Mouse (Mus musculus): ENCODE results near the gene Serpind1. TPM values are rescaled to one million over a fixed set of nuclear protein-coding genes. Genes with fewer than 3 reads are reported as not detected.

The Serpind1 gene
- total and polyA plus RNA-seq, 3 experiments: 0.11 TPM; not detected in 2

DNA sequence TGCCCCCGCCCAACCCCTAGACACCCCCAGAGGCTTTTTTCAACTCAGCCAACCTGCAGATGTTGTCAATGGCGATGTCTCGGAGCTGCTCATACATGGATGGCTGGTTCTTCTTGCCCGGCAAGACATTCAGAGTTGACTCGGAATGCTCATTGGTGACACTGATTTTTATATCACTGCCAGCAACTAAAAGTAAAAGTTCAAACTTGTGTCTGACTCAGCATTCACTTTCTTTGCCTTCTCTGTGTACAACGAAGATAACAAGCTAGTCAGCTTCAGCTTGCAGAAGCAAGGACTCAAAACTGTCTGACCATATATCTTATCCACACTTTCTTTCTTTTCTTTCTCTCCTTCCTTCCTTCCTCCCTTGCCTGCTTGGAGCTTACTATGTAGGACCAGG, 24.9 kb downstream of the Serpind1 start:
- DNase-seq (ENCODE audit: low spot score) (no peak), ATAC-seq (ENCODE audit: extremely low read depth, insufficient number of reproducible peaks, low FRiP score, poor library complexity, severe bottlenecking) (no peak)
- TF ChIP-seq CTCF (IDR thresholded peaks at IDR 0.05; ENCODE audit: low read depth, low read length) (no peak), TAL1 (conservative IDR thresholded peaks at IDR 0.05; ENCODE audit: low read depth, low read length) (no peak), POLR2AphosphoS5 (IDR thresholded peaks at IDR 0.05; ENCODE audit: insufficient replicate concordance, low read depth, low read length) (no peak), GATA1 (IDR thresholded peaks at IDR 0.05; ENCODE audit: borderline replicate concordance, low read length) (no peak), GATA2 (IDR thresholded peaks at IDR 0.05; ENCODE audit: borderline replicate concordance, low read depth, low read length) (no peak)
- Histone ChIP-seq H3K27me3 (ENCODE audit: insufficient read depth, low read length) (no peaks in the 10 kb centered on the region), H3K9me3 (replicated peaks) (no peaks in the 10 kb centered on the region), H3K4me3 (ENCODE audit: low read depth, low read length) (no peak overlapping the region), H3K4me1 (ENCODE audit: insufficient read depth, low read depth, low read length) (no peaks in the 10 kb centered on the region), H3K36me3 (replicated peaks) (peaks cover 72% of the 10 kb centered on the region)

DNA sequence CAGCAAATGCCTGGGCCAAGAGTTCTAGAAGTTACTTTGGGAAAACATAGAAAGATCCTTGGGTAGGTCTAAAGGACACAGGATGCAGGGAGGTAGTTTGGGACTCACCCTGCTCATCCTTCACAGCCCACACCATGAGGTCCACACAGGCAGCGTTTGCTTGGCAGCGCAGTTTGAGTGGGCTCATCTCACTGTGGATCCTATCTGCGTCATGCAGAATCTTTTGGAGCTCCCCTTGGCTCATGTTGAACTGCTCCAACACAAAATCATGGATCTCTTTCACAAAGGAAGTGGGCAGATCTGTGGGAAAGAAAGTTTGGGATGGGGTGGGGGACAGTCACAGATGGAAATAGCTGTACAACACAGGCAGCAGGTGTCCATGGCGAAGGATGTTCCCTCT, 27.6 kb downstream of the Serpind1 start:
- H3K36me3 ChIP-seq (replicated peaks): peaks cover 66% of the 10 kb centered on the region
- no peaks in the 10 kb centered on the region for H3K4me1 ChIP-seq (ENCODE audit: insufficient read depth, low read depth, low read length)
- no peak overlapping the region for H3K4me3 ChIP-seq (ENCODE audit: low read depth, low read length)
- H3K9me3 ChIP-seq (replicated peaks): no peaks in the 10 kb centered on the region
- ATAC-seq (ENCODE audit: extremely low read depth, insufficient number of reproducible peaks, low FRiP score, poor library complexity, severe bottlenecking): no peak
- TF ChIP-seq POLR2AphosphoS5 (IDR thresholded peaks at IDR 0.05; ENCODE audit: insufficient replicate concordance, low read depth, low read length) (no peak), CTCF (IDR thresholded peaks at IDR 0.05; ENCODE audit: low read depth, low read length) (no peak)
- DNase-seq (ENCODE audit: low spot score): no peak
- H3K27me3 ChIP-seq (ENCODE audit: insufficient read depth, low read length): no peaks in the 10 kb centered on the region

DNA sequence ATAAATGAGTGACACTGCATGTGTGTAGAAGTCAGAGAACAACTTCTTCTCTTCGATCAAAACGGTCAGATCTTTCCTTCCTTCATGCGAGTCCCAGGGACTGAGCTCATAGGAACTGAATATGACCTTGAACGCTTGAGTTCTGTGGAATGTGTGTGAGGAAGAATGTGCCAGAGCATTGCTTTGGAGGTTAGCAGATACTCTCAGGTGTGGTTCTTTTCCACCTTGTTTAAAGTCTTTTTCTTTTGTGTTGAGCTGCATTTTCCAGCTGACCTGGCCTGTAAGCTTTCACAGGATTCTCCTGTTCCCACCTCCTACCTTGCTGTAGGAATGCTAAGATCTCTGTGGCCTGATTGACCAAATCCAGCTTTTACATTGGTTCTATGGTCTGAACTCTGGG, 51.1 kb downstream of the Serpind1 start:
- TF ChIP-seq GATA1 (IDR thresholded peaks at IDR 0.05; ENCODE audit: borderline replicate concordance, low read length) (no peak), CTCF (IDR thresholded peaks at IDR 0.05; ENCODE audit: low read depth, low read length) (no peak), GATA2 (IDR thresholded peaks at IDR 0.05; ENCODE audit: borderline replicate concordance, low read depth, low read length) (no peak), TAL1 (conservative IDR thresholded peaks at IDR 0.05; ENCODE audit: low read depth, low read length) (no peak), POLR2AphosphoS5 (IDR thresholded peaks at IDR 0.05; ENCODE audit: insufficient replicate concordance, low read depth, low read length) (no peak)
- no peaks in the 10 kb centered on the region for H3K27me3 ChIP-seq (ENCODE audit: insufficient read depth, low read length)
- H3K4me1 ChIP-seq (ENCODE audit: insufficient read depth, low read depth, low read length): no peaks in the 10 kb centered on the region
- H3K9me3 ChIP-seq (replicated peaks): no peaks in the 10 kb centered on the region
- H3K36me3 ChIP-seq (replicated peaks): peaks cover 55% of the 10 kb centered on the region
- no peak overlapping the region for H3K4me3 ChIP-seq (ENCODE audit: low read depth, low read length)
- ATAC-seq (ENCODE audit: extremely low read depth, insufficient number of reproducible peaks, low FRiP score, poor library complexity, severe bottlenecking) (no peak), DNase-seq (ENCODE audit: low spot score) (no peak)

DNA sequence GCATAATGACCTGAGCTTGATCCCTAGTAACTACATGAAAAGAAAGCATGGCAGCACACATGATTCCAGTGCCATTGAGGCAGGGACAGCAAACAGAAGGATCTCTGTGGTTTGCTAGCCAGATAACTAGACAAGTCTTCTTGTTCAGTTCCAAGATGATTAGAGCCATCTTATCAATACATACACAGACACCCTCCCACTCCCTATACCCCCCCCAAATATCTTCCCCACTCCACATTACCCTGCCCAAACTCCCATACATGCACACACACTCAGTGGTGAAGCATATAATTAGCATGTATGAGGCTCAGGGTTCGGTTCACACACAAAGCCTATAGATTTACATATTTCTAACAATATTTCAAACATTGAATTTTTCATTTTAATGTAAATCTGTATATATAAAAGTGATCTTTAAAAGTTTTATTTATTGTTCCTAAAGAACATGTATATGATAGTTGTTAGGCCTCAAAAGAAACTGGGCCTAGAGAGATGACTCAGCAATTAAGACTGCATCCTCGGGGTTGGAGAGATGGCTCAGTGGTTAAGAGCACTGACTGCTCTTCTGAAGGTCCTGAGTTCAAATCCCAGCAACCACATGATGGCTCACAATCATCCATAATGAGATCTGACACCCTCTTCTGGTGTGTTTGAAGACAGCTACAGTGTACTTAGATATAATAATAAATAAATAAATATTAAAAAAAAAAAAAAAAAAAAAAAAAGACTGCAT, 52.6 kb downstream of the Serpind1 start:
- DNase-seq (ENCODE audit: low spot score) (no peak), ATAC-seq (ENCODE audit: extremely low read depth, insufficient number of reproducible peaks, low FRiP score, poor library complexity, severe bottlenecking) (no peak)
- H3K36me3 ChIP-seq (replicated peaks): peaks cover 49% of the 10 kb centered on the region
- no peak overlapping the region for H3K4me3 ChIP-seq (ENCODE audit: low read depth, low read length)
- TF ChIP-seq POLR2AphosphoS5 (IDR thresholded peaks at IDR 0.05; ENCODE audit: insufficient replicate concordance, low read depth, low read length) (no peak), TAL1 (conservative IDR thresholded peaks at IDR 0.05; ENCODE audit: low read depth, low read length) (no peak), GATA2 (IDR thresholded peaks at IDR 0.05; ENCODE audit: borderline replicate concordance, low read depth, low read length) (no peak), GATA1 (IDR thresholded peaks at IDR 0.05; ENCODE audit: borderline replicate concordance, low read length) (no peak), CTCF (IDR thresholded peaks at IDR 0.05; ENCODE audit: low read depth, low read length) (no peak)
- no peaks in the 10 kb centered on the region for H3K9me3 ChIP-seq (replicated peaks)
- no peaks in the 10 kb centered on the region for H3K4me1 ChIP-seq (ENCODE audit: insufficient read depth, low read depth, low read length)
- no peaks in the 10 kb centered on the region for H3K27me3 ChIP-seq (ENCODE audit: insufficient read depth, low read length)

DNA sequence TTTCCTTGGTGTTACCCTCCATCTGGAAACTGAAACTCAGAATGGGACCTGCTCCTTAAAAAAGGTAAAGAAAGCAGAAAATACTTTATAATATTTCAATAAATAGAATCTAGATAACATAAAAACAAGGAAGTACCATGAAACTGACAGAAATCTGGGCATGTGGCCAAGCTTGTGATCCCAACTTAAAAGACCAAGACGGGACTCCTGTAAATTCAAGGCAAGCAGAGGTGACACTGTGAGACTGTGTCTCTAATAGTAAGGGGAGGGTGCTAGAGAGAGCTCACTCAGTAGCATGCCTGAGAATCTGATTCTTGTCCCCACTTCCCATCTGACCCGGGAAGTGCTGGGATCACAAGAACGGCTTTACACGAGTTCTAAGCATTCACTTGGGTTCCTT, 61.6 kb downstream of the Serpind1 start:
- H3K27me3 ChIP-seq (ENCODE audit: insufficient read depth, low read length): no peaks in the 10 kb centered on the region
- no peak for ATAC-seq (ENCODE audit: extremely low read depth, insufficient number of reproducible peaks, low FRiP score, poor library complexity, severe bottlenecking)
- DNase-seq (ENCODE audit: low spot score): no peak

More for the DNA sequence above, 61.6 kb downstream of the Serpind1 start:
- Histone ChIP-seq H3K36me3 (replicated peaks) (peaks cover 14% of the 10 kb centered on the region), H3K9me3 (replicated peaks) (no peaks in the 10 kb centered on the region), H3K4me3 (ENCODE audit: low read depth, low read length) (no peak overlapping the region), H3K4me1 (ENCODE audit: insufficient read depth, low read depth, low read length) (no peaks in the 10 kb centered on the region)
- TF ChIP-seq CTCF (IDR thresholded peaks at IDR 0.05; ENCODE audit: low read depth, low read length) (no peak), GATA2 (IDR thresholded peaks at IDR 0.05; ENCODE audit: borderline replicate concordance, low read depth, low read length) (no peak), GATA1 (IDR thresholded peaks at IDR 0.05; ENCODE audit: borderline replicate concordance, low read length) (no peak), POLR2AphosphoS5 (IDR thresholded peaks at IDR 0.05; ENCODE audit: insufficient replicate concordance, low read depth, low read length) (no peak)

Other genes starting within 250 kb of the Serpind1 start
- 111 and 127 TPM in 2 replicates for gene Ppil2, start 220.1 kb upstream of the Serpind1 start, total RNA-seq (2014; fragmentation: Nextera tagmentation)
- 110 and 122 TPM in 2 replicates for gene Ppil2, start 220.1 kb upstream of the Serpind1 start, total RNA-seq (2017)
- gene Ppil2, start 220.1 kb upstream of the Serpind1 start, polyA plus RNA-seq (2012): 65.1 and 70.4 TPM in 2 replicates
- gene 2610318N02Rik, start 206.2 kb upstream of the Serpind1 start, total RNA-seq (2014; fragmentation: Nextera tagmentation): 18.3 and 27.6 TPM in 2 replicates
- 8.8 and 10.6 TPM in 2 replicates for gene 2610318N02Rik, start 206.2 kb upstream of the Serpind1 start, total RNA-seq (2017)
- gene 2610318N02Rik, start 206.2 kb upstream of the Serpind1 start, polyA plus RNA-seq (2012): 8.1 and 9.0 TPM in 2 replicates
- 16.5 and 20.2 TPM in 2 replicates for gene Sdf2l1, start 199.0 kb upstream of the Serpind1 start, total RNA-seq (2014; fragmentation: Nextera tagmentation)
- 43.1 and 48.1 TPM in 2 replicates for gene Sdf2l1, start 199.0 kb upstream of the Serpind1 start, total RNA-seq (2017)
- 74.7 and 93.8 TPM in 2 replicates for gene Sdf2l1, start 199.0 kb upstream of the Serpind1 start, polyA plus RNA-seq (2012)
- gene Ydjc, start 186.8 kb upstream of the Serpind1 start, total RNA-seq (2014; fragmentation: Nextera tagmentation): 9.3 and 10.4 TPM in 2 replicates
- 15.3 and 23.4 TPM in 2 replicates for gene Ydjc, start 186.8 kb upstream of the Serpind1 start, total RNA-seq (2017)
- 55.2 and 79.3 TPM in 2 replicates for gene Ydjc, start 186.8 kb upstream of the Serpind1 start, polyA plus RNA-seq (2012)
- 3.9 and 5.3 TPM in 2 replicates for gene Ccdc116, start 184.1 kb upstream of the Serpind1 start, total RNA-seq (2014; fragmentation: Nextera tagmentation)
- gene Ccdc116, start 184.1 kb upstream of the Serpind1 start, total RNA-seq (2017): 2.5 and 2.8 TPM in 2 replicates
- 4.6 TPM in 2 replicates for gene Ccdc116, start 184.1 kb upstream of the Serpind1 start, polyA plus RNA-seq (2012)
- 356 and 455 TPM in 2 replicates for gene Ube2l3, start 128.7 kb upstream of the Serpind1 start, total RNA-seq (2014; fragmentation: Nextera tagmentation)
- 143 and 176 TPM in 2 replicates for gene Ube2l3, start 128.7 kb upstream of the Serpind1 start, total RNA-seq (2017)
- 96.3 and 111 TPM in 2 replicates for gene Ube2l3, start 128.7 kb upstream of the Serpind1 start, polyA plus RNA-seq (2012)
- 5.6 TPM in 2 replicates for gene Rimbp3, start 122.8 kb upstream of the Serpind1 start, total RNA-seq (2014; fragmentation: Nextera tagmentation)
- 1.6 and 2.1 TPM in 2 replicates for gene Rimbp3, start 122.8 kb upstream of the Serpind1 start, total RNA-seq (2017)
- 1.5 and 1.7 TPM in 2 replicates for gene Rimbp3, start 122.8 kb upstream of the Serpind1 start, polyA plus RNA-seq (2012)
- gene Hic2, start 97.8 kb upstream of the Serpind1 start, total RNA-seq (2014; fragmentation: Nextera tagmentation): 25.1 and 25.6 TPM in 2 replicates
- gene Hic2, start 97.8 kb upstream of the Serpind1 start, total RNA-seq (2017): 14.8 and 15.1 TPM in 2 replicates
- gene Hic2, start 97.8 kb upstream of the Serpind1 start, polyA plus RNA-seq (2012): 21.4 and 22.0 TPM in 2 replicates
- gene Tmem191c, start 55.3 kb upstream of the Serpind1 start, total RNA-seq (2014; fragmentation: Nextera tagmentation): 4.5 and 5.1 TPM in 2 replicates
- gene Tmem191c, start 55.3 kb upstream of the Serpind1 start, total RNA-seq (2017): 21.6 and 23.4 TPM in 2 replicates
- gene Tmem191c, start 55.3 kb upstream of the Serpind1 start, polyA plus RNA-seq (2012): 27.8 and 32.7 TPM in 2 replicates
- gene Snap29, start 74.6 kb downstream of the Serpind1 start, total RNA-seq (2014; fragmentation: Nextera tagmentation): 27.9 and 30.8 TPM in 2 replicates
- gene Snap29, start 74.6 kb downstream of the Serpind1 start, total RNA-seq (2017): 42.8 and 45.7 TPM in 2 replicates
- gene Snap29, start 74.6 kb downstream of the Serpind1 start, polyA plus RNA-seq (2012): 5.3 and 6.5 TPM in 2 replicates
- 60.7 and 62.9 TPM in 2 replicates for gene Pi4ka, start 74.9 kb downstream of the Serpind1 start, total RNA-seq (2014; fragmentation: Nextera tagmentation)
- 46.5 and 59.6 TPM in 2 replicates for gene Pi4ka, start 74.9 kb downstream of the Serpind1 start, total RNA-seq (2017)
- 18.2 and 21.1 TPM in 2 replicates for gene Pi4ka, start 74.9 kb downstream of the Serpind1 start, polyA plus RNA-seq (2012)
- gene Crkl, start 120.6 kb downstream of the Serpind1 start, total RNA-seq (2014; fragmentation: Nextera tagmentation): 40.3 and 46.9 TPM in 2 replicates
- 20.4 and 22.9 TPM in 2 replicates for gene Crkl, start 120.6 kb downstream of the Serpind1 start, total RNA-seq (2017)
- 22.0 and 22.6 TPM in 2 replicates for gene Crkl, start 120.6 kb downstream of the Serpind1 start, polyA plus RNA-seq (2012)
- gene Aifm3, start 158.2 kb downstream of the Serpind1 start, total RNA-seq (2014; fragmentation: Nextera tagmentation): not detected in 2 replicates
- 0.05 TPM in 1 of 2 replicates, not detected in the other for gene Aifm3, start 158.2 kb downstream of the Serpind1 start, total RNA-seq (2017)
- gene Aifm3, start 158.2 kb downstream of the Serpind1 start, polyA plus RNA-seq (2012): not detected in 2 replicates
- gene Lztr1, start 177.3 kb downstream of the Serpind1 start, total RNA-seq (2014; fragmentation: Nextera tagmentation): 48.4 and 78.0 TPM in 2 replicates
- gene Lztr1, start 177.3 kb downstream of the Serpind1 start, total RNA-seq (2017): 54.7 and 58.5 TPM in 2 replicates
- 35.9 and 42.5 TPM in 2 replicates for gene Lztr1, start 177.3 kb downstream of the Serpind1 start, polyA plus RNA-seq (2012)
- 11.7 and 22.5 TPM in 2 replicates for gene Thap7, start 199.8 kb downstream of the Serpind1 start, total RNA-seq (2014; fragmentation: Nextera tagmentation)
- 38.1 and 54.1 TPM in 2 replicates for gene Thap7, start 199.8 kb downstream of the Serpind1 start, total RNA-seq (2017)
- 148 and 183 TPM in 2 replicates for gene Thap7, start 199.8 kb downstream of the Serpind1 start, polyA plus RNA-seq (2012)
- 0.53 TPM in 1 of 2 replicates, not detected in the other for gene Lrrc74b, start 229.9 kb downstream of the Serpind1 start, total RNA-seq (2014; fragmentation: Nextera tagmentation)
- 0.17 and 0.33 TPM in 2 replicates for gene Lrrc74b, start 229.9 kb downstream of the Serpind1 start, total RNA-seq (2017)
- gene Lrrc74b, start 229.9 kb downstream of the Serpind1 start, polyA plus RNA-seq (2012): 0.03 TPM in 1 of 2 replicates, not detected in the other
- not detected in 2 replicates for gene P2rx6, start 230.5 kb downstream of the Serpind1 start, total RNA-seq (2014; fragmentation: Nextera tagmentation)
- 0.11 and 0.12 TPM in 2 replicates for gene P2rx6, start 230.5 kb downstream of the Serpind1 start, total RNA-seq (2017)
- gene P2rx6, start 230.5 kb downstream of the Serpind1 start, polyA plus RNA-seq (2012): not detected in 2 replicates